Mouse (Mus musculus): Measurements from ENCODE around the gene Pde1c. TPM values are rescaled to one million over a fixed set of nuclear protein-coding genes. Genes with fewer than 3 reads are reported as not detected.

Pde1c gene
- polyA plus RNA-seq, 1 experiment: 0.20 TPM

- no peak overlapping the region for H3K27ac ChIP-seq (replicated peaks; ENCODE audit: low read depth, low read length)
- H3K4me3 ChIP-seq (ENCODE audit: insufficient read depth, low read depth, low read length): no peak overlapping the region
- H3K4me1 ChIP-seq (ENCODE audit: control insufficient read depth, insufficient read depth, insufficient read length, low read length): no peaks in the 10 kb centered on the region
Measured at GRCm38 (mm10) chr6:56032231-56032630, 536.7 kb downstream of the Pde1c start.

GRCm38 (mm10) chr6:56029986-56030385 lies 538.9 kb downstream of the Pde1c start:
- H3K27ac ChIP-seq (replicated peaks; ENCODE audit: low read depth, low read length): no peak overlapping the region
- H3K4me3 ChIP-seq (ENCODE audit: insufficient read depth, low read depth, low read length): no peak overlapping the region
- no peaks in the 10 kb centered on the region for H3K4me1 ChIP-seq (ENCODE audit: control insufficient read depth, insufficient read depth, insufficient read length, low read length)

- Histone ChIP-seq H3K4me3 (ENCODE audit: insufficient read depth, low read depth, low read length) (no peak overlapping the region), H3K27ac (replicated peaks; ENCODE audit: low read depth, low read length) (no peak overlapping the region), H3K4me1 (ENCODE audit: control insufficient read depth, insufficient read depth, insufficient read length, low read length) (no peaks in the 10 kb centered on the region)
Measured at GRCm38 (mm10) chr6:56027966-56028365, 540.9 kb downstream of the Pde1c start.

GRCm38 (mm10) chr6:56027318-56027717 lies 541.6 kb downstream of the Pde1c start:
- no peak overlapping the region for H3K27ac ChIP-seq (replicated peaks; ENCODE audit: low read depth, low read length)
- H3K4me3 ChIP-seq (ENCODE audit: insufficient read depth, low read depth, low read length): no peak overlapping the region
- H3K4me1 ChIP-seq (ENCODE audit: control insufficient read depth, insufficient read depth, insufficient read length, low read length): no peaks in the 10 kb centered on the region

- Histone ChIP-seq H3K4me3 (ENCODE audit: insufficient read depth, low read depth, low read length) (no peak overlapping the region), H3K27ac (replicated peaks; ENCODE audit: low read depth, low read length) (no peak overlapping the region), H3K4me1 (ENCODE audit: control insufficient read depth, insufficient read depth, insufficient read length, low read length) (no peaks in the 10 kb centered on the region)
Measured at GRCm38 (mm10) chr6:56025533-56025932, 543.4 kb downstream of the Pde1c start.

Other genes with a start within 250 kb of the Pde1c start
- gene Lsm5, start 135.6 kb upstream of the Pde1c start, polyA plus RNA-seq (2012; ENCODE audit: insufficient read depth, insufficient read length, missing spikeins): 38.8 and 56.2 TPM in 2 replicates
- 5.0 TPM in 2 replicates for gene Avl9, start 145.8 kb upstream of the Pde1c start, polyA plus RNA-seq (2012; ENCODE audit: insufficient read depth, insufficient read length, missing spikeins)
- gene Kbtbd2, start 228.7 kb upstream of the Pde1c start, polyA plus RNA-seq (2012; ENCODE audit: insufficient read depth, insufficient read length, missing spikeins): 15.4 and 16.1 TPM in 2 replicates

All from brown adipose tissue, adult 24 weeks (tissue).